Mouse (Mus musculus) ES-E14 (cell line): ENCODE results near the gene Ctsw.

Source experiments
- CHD2 ChIP-seq: IDR thresholded peaks from 2 replicates; pipeline ENCODE4 v1.6.1; 2014; ENCODE audit warnings: mild to moderate bottlenecking, low read depth, low read length, inconsistent platforms
- MAFK ChIP-seq: IDR thresholded peaks from 2 replicates; pipeline ENCODE4 v1.6.1; 2014; ENCODE audit warnings: mild to moderate bottlenecking, low read depth, low read length, inconsistent platforms; ENCODE audit not compliant: insufficient read depth
- ZC3H11A ChIP-seq: IDR thresholded peaks from 2 replicates; pipeline ENCODE4 v1.6.1; 2012; ENCODE audit warnings: low read depth, mild to moderate bottlenecking, inconsistent platforms, low read length, borderline replicate concordance
- ZNF384 ChIP-seq: IDR thresholded peaks from 2 replicates; pipeline ENCODE4 v1.6.1; 2012; ENCODE audit warnings: low read depth, low read length, inconsistent platforms

GRCm38 (mm10) chr19:5459896-5460295 lies 8.4 kb downstream of the Ctsw start:
- no peak for TF ChIP-seq MAFK
- no peak for TF ChIP-seq ZNF384
- TF ChIP-seq CHD2 = no peak
- no peak for TF ChIP-seq ZC3H11A
